Mouse (Mus musculus): ENCODE measurements around the gene Stx1a. TPM values are rescaled to one million over a fixed set of nuclear protein-coding genes. Genes with fewer than 3 reads are reported as not detected.

The Stx1a gene
- polyA plus RNA-seq, 2 experiments from 2014 or later = 15.1 to 15.2 TPM

DNA sequence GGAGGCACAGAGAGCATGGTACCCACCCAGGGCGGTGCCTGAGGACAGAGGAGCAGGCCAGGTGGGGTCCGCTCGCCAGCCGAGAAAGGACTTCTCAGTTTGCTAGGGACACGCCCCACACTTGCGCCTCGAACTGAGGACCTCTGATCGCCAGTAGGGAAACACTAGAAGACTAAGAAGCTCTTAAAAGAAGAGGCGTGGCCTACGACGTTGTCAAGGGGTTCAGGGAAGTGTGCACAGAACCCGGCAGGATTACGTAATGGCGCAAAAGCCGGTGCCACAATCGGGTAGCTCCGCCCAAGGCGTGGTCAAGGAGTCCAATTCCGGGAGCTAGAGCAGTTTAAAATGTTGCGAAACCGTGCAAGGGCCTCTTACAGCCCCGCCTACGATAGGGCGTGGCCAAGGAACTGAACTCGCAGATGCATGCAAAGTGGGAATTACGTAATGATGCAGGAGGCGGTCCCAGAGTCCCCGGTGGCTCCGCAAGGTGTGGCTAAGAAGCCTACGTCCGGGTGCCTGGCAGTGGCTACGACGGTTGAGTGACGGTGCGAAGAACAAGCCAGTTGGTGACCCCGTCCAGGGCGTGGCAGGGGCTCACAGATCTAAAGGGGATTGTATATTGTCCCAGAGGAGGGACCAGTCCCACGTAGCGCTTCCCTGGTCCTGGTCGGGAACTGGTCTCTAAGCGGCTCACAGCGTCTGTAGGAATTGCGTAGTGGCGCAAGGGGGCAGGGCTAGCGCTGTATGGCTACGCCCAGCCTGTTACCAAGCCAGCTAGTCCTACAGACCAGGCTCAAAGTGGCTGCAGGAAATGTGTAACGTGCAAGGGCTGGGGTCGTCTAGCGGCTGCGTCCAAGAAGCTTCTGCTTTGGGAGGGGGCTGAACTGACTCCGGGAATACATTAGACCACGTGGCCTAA lies 14.4 kb upstream of the Stx1a start, which contains the start of gene Abhd11:
TSS of gene Abhd11 (plus strand) at position 482 of the 919 bp plus-strand sequence.
- ATAC-seq = peak; percentile 81

DNA sequence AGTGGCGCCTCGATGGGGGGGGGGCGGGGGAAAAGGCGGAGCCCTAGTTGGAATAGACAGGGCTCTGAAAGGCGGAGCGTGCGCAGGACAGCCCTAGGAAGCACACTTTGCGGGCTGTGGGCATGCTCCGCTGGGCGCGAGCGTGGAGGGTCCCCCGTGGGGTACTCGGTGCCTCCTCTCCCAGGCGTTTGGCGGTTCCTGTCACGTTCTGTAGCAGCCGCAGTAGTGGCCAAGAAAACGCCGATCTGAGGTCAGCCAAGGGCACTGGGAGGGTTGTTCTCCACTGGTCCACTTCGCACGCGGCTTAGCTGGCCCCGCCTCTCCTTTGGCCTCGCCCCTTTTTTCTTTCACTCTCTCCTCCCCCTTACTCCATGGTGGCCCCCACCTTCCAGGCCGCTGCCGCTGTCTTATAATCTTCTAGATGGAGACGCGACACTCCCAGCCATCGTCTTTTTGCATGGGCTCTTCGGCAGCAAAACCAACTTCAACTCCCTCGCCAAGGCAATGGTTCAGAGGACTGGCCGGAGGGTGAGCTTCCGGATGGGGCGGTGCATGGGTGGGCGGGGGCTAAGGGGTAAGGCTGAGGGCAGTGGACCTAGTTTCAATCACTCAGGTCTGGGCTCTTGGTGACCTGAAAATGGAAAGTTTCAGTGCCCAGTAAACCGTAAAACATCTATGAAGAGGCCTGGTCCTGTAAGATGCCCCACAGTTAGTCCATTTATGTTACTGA lies 13.5 kb upstream of the Stx1a start:
- peak; percentile 44 for ATAC-seq

DNA sequence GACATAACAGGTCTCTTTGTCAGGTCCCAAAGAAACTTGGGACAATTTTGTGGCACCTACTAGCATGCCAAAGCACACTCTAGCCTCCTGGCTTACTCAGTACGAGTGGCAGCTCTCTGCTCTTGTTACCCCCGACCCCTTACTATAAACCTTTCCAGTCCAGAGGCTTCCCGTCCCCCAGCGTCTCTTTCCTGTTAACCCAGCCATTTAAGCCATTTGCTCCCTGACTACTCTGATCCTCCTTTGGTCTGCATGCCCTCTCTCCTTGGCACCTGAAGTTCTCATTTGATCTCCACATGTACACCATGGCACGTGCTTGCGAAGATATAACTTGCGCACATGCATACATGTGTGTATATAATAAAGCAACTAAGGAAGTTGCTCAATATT lies 13.0 kb upstream of the Stx1a start:
- ATAC-seq = no peak

DNA sequence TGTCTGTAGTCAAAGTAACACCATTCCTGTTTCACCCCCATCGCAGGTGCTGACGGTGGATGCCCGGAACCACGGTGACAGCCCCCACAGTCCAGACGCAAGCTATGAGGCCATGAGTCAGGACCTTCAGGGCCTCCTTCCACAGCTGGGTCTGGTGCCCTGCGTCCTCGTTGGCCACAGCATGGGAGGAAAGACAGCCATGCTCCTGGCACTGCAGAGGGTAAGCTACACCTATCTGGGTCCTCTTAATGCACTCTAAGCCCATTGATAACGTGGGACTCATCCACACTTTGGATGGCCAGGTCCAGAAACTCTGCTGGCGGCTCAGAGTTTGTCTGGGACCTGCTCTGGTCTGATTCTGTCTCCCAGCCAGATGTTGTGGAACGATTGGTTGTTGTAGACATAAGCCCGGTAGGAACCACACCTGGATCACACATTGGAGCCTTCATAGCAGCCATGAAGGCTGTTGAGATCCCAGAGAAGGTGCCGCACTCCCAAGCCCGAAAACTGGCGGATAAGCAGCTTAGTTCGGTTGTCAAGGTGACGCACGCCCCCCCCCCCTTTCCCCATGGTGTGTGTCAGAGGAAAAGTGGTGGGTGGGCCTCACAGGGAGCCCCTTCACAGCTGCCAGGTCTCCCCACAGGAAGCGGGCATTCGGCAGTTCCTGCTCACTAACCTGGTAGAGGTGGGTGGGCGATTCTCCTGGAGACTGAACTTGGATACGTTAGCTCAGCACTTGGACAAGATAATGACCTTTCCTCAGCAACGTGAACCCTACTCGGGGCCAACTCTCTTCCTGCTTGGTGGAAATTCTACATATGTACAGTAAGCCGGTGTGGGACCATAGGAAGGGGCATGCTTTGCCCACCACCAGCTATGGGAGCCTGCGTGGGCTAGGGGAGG lies 12.2 kb upstream of the Stx1a start:
- no peak for ATAC-seq

DNA sequence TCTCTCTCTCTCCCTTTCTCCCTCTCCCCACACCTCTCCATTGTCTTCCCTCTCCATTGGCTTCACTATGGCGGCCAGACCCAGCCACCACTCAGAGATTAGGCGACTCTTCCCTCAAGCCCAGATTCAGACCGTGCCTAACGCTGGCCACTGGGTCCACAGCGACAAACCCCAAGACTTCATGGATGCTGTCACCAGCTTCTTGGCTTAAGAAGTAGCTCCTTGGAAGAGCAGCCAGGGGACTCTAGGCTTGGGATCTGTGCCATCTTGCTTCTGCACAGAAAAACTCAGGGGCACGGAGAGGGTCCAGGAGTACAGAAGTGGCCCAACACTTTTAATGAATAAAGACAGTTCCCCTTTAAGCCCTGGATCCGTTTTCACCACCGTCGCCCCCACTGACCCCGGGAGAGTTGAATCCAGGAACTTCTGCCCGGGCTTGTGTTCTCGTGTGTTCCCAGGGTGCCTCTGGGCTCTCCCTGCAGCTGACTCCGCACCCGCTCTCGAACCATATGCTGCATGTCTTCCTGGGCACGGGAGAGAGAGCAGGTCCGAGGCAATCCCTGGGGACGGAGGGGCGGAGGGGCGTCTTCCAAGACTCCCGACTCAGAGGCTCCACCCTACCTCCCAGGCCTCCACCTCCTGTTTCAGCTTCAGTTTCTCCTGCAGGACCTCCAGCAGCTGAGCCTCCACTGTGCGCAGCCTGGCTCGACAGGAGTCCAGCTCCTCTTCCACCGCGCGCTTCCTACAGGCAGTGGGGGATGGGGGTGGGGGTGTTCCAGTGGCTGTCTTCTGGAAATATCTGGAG lies 11.3 kb upstream of the Stx1a start:
- ATAC-seq = no peak

DNA sequence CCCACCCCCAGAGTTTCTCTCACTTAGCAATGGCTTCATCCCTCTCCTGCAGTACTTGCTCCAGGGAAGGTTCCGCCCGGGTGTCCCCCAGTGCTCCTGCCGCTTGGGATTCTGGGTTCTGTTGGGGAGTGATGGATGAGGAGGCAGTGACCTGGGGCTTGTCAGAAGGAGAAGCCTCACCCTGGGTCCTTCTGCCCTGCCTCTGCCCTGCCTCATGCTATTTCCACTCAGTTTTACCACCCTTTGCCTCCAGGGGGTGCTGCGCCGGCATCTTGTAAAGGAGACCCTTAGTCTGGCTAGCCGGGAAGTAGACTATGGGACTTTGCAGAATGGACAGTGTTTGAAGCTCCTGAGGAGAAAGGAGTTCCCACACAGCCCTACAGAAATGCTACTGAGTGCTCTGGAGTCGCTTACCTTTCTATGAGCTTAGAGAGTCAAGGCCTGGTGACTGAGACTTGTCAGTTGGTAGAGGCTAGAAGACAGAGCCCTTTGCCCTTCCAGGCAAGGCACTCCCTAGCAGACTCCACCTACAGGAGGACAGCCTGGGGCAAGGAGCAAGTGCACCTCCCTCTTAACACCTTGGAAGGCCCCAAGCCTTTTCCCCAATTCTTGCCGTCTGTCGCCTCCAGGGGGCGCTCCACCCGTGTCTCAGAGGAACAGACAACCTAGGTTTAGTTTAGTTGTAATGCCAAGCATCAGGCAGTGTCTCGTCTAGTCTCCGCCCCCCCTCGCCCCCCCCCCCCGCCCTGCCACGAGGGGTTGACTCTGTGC lies 10.4 kb upstream of the Stx1a start:
- ATAC-seq = no peak

DNA sequence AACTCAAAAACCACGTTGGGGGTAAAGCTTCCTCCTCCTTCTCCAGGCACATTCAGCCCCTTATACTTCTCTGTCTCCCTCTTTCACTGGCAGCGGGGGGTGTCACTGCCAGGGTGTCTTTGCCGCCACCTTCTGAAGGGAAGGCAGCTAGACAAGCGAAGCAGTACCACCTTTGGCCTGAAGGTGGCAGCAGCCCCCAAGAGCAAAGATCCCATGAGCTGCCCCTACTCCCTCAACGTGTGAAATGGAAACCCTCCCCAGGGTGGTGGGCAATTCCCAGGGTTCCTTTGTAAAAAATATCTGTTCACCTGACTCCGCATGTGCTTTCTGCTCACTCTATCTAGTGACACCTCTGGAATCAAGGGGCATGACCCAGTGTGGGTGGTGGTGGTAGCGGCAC lies 7.8 kb upstream of the Stx1a start:
- peak; percentile 75 for ATAC-seq

DNA sequence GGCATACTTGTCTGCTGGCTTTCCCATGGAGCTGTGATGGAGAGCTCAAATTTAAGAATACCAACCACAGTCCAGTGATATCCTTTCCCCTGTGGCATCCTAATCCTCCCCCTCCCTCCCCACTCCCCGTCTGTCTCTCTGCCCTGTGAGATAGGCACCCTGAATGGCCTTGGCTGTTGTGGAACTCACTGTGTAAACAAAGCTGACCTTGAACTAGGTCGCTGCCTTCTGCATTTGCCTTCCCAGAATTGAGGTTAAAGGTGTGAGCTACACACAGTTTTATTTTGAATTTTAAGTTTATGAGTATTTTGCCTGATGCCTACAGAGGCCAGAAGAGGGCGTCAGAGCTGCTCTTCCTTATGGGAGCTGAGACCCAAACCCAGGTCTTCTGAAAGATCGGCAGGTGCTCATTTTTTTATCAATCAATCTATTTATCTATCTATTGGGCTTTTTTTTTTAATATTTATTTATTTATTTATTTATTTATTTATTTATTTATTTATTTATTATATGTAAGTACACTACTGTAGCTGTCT lies 7.0 kb upstream of the Stx1a start:
- no peak for ATAC-seq

DNA sequence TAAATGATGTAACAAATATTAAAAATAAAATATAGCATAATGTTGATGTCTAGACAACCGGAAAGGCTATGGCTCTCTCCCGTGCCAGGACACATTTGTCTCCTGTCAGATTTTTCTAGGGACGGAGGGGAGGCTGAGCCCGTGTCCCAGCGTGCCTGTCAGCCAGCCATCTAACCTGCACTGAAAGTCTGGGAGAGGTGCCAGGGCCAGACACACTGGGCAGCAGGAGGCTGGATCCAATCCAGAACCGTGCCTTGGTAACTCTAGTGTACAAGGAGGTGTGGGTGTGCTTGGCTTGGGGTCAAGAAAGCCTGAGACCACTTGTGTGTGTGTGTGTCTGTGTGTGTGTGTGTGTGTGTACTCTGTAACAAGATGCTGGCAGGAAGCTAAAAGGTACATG lies 1.5 kb upstream of the Stx1a start:
- ATAC-seq = no peak

DNA sequence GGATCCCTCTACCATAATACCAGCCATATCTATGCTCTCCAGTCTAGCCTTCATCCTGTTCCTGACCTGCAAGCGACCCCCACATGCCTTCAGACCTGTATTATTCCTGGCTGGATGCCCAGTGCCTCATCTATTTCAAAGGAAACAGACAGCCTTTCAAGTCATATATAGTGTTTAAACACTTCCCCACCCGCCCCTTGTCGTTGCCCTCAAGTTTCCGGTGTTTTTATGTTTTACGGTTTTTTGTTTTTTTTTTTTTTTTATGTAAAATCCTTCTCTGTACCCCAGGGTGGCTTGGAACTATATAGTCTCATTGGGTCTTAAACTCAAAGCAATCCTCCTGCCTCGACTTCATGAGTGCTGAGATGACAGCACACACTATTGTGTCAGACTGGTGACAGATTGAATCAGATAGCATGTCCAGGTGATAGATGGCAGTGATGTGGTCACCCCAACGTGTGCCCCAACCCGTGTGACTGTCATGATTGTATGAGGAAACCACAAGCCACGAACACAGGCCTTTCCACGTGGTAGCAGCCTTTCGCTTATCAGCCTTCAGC lies 1.5 kb downstream of the Stx1a start:
- ATAC-seq = peak; percentile 82

DNA sequence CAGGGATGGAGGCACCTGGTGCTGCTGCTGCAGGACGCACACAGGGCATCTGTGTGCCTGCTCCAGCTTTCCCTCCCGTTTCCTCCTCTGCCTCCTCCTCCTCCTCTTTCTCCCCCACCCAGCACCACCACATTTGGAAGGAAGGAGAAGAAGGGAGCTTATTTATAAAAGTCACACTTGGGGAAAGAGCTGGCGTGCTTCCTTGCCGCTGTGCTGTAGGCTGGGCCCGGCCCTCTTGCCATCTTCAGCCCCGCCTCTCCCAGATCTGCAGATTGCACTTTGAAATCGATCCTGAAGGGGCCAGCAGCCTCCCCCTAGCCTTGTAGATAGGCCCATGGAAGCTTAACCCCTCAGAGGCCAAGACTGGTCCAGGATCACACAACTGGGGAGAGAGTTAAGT lies 2.6 kb downstream of the Stx1a start:
- no peak for ATAC-seq

DNA sequence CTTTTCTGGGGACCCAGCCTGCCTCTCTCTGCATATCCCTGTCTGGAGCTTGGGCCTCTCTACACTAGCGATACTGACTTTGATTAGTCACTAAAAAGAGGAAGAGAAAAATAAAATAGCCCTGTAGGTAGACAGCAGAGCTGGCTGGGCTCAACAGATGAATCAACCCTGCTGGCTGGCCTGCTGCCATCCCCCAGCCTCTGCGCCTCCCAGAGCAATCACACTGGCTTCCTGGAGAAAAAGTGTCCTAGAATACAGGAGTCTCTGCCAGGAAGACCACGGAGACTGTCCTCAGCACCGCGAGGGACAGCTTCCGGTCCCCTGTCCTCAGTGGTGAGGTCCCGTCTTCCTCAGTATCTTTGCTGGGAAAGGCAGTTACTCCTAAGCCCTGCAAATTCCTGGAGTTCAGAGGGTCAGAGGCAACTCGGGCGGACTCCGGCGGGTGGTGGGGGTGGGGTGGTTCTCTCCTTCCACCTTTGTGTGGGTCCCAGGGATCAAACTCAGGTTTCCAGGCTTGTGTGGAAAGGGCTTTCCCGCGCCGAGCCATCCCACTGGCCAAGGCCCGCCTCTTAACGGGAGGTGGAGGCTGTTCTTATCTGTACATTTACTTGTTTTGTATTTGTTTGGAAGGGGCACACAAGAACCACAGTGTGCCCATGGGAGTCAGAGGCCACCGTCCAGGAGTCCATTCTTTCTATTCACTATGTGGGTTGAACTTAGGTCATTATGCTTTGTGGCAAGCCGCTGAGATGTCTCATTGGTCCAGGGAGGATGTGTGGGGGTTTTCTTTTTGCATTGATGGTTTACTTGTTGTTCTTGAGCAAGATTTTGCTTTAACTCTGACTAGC lies 5.9 kb downstream of the Stx1a start:
- no peak for ATAC-seq

DNA sequence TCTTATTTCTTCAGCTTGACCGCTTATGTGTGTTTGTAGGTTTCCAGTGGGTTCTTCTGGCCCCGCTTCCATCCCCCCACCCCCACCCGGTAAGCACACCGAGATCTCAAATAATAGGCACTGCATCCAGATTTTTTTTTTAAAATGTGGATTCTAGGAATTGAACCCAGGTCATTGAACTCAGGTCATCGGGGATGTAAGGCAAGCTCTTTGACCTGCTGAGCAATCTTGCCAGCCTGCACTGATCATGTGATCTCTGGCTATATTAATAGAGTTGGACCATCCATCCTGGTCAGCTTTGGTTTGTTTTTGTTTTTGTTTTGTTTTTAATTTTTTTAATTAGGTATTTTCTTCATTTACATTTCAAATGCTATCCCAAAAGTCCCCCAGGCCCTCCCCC lies 9.3 kb downstream of the Stx1a start:
- no peak for ATAC-seq

DNA sequence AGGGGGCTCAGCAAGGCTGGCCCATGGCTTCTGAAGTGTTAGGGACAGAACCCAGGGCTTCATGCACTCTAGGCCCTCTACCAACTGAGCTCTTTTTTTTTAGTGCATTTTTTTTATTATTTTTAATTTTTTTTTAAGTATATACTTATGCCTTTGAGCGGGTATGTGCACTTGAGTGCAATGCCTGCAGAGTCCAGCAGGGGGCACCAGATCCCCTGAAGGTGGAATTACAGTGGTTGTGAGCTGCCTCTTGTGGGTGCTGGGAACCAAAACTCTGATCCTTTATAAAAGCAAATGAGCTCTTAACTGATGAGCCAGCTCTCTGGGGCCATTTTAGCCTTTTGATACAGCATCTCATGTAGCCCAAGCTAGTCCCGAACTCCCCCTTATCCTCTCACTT lies 11.3 kb downstream of the Stx1a start:
- no peak for ATAC-seq

DNA sequence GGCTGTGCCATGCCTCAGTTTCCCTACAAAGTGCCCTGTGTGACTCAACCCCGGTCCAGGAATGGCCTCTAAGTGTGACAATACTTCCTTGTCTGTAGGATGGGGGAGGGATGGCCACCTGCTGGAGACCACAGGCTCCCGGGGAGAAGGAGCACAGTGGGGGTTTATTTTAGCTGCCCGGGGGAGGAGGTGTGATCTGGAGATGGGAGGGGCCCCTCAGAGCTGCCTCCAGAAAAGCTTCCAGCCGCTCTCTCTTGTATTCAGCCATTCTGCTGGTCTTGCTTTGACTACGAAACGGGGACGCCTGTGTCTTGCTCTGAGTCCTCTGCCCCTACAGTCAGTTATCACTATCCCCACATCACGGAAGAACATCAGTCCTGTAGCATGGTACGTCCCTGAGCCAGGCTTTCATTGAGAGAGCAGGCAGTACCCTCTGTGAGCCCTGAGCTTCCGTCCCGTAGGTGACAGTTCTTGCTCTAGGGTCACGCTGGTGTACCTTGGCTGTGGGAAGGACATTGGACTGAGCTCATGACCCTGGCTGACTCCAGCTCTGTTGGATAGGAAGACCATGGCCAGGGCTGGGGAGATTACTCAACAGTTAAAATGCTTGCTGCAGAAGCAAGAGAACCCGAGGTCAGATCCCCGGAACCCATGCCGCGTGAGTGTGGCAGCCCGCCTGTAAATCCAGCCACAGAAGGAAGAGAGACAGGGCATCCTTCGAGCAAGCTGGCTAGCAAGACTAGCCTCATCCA lies 12.5 kb downstream of the Stx1a start:
- ATAC-seq = no peak

DNA sequence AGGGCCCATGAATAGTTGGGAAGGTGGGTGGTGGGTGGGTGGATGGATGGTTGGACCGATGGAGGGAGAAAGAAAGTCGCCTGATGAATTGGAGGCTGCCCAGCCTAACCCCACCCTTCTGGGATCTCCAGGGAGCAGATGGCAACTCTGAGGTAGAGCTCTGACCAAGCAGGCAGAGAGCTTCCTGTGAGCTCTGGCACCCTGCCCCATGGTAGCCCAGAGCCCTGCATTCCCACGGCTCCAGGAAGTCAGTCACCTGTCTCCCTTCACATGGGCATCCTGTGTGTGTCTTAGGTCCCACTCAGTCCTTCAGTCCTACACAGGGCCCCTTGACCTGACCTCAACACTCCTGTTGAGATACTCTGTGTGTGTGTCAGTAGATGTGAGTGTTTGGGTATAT lies 14.7 kb downstream of the Stx1a start:
- ATAC-seq = no peak

DNA sequence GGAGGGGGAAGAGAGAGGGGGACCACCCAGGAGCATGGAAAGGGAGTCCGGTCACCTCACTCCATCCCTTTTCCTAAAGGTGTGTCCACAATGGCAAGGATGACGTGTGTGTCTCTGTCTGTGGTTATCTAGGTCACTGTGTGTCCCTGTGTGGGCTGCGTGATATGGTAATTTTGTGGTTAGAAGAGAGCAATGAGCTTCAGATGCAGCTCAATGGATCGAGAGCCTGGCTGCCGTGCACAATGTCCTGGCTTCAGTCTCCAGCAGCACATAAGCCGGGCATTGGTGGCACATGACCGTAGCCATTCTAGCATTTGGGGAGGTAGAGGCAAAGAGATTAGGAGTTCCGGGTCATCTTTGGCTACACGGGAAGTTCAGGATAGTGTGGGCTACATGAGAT lies 16.3 kb downstream of the Stx1a start:
- no peak for ATAC-seq

DNA sequence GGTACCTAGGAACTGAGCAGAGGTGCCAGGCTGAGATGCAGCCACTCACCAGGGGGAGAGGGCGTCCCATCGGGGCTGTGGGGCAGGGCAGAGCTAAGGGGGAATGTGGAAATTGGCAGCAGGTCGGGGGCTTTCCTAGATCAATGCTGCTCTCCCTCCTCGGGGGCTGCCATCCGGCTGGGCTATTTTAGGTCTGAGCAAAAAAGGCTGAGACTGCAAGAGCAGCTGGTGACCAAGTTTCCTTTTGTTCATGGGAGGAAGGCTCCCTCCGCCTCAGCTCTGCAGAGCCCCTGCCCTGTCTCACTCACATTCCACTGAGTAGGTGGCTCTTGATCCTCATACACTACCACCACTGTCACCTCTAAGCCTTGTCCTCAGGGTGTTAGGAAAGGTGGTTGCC lies 16.8 kb downstream of the Stx1a start:
- no peak for ATAC-seq

DNA sequence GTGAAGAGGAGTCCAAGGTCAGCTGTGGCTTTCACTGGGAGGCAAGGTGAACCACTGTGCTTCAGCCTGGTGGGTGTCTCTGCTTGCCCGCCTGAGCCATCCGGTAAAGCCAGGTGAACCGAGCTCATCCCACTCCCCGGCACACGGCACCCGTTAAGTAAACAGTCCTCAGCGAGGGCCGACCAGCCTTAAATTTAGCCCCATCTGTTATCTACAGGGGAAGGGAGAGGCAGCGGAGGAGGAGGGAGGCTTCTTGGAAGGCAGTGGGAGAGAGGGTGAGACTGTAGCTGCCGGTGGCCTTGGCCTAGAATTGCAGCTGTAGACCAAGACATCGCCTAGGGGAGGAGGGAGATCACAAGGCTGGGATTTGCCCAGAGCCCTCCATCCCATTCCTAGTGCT lies 17.5 kb downstream of the Stx1a start:
- ATAC-seq = no peak

All from activated CD4-positive, CD25-positive, alpha-beta regulatory T cell, adult 4 months (primary cell).